Mouse (Mus musculus) thymus, adult 2 months (tissue): ENCODE results near the gene Fgfr2. TPM values are rescaled to one million over a fixed set of nuclear protein-coding genes. Genes with fewer than 3 reads are reported as not detected.

Experiments
- DNase-seq: peaks from one replicate; pipeline ENCODE4 v3.0.0; 2021
- H3K27ac ChIP-seq: fragments of 200-500 bp; 2 replicates; pipeline ENCODE4 v1.5.1; 2012; ENCODE audit warnings: low read length, control low read depth; ENCODE audit not compliant: control insufficient read depth, insufficient read depth
- H3K27me3 ChIP-seq: fragments of 200-500 bp; 2 replicates; pipeline ENCODE4 v1.6.1; 2012; ENCODE audit warnings: mild to moderate bottlenecking, low read length, moderate library complexity, mixed read lengths; ENCODE audit not compliant: control insufficient read depth, insufficient read depth
- H3K36me3 ChIP-seq: fragments of 200-500 bp; 2 replicates; pipeline ENCODE4 v1.6.1; 2012; ENCODE audit warnings: mild to moderate bottlenecking, low read length, moderate library complexity; ENCODE audit not compliant: control insufficient read depth, insufficient read depth
- H3K4me1 ChIP-seq: fragments of 200-500 bp; replicated peaks from 2 replicates; pipeline ENCODE4 v1.6.1; 2012; ENCODE audit warnings: low read length; ENCODE audit not compliant: control insufficient read depth, insufficient read depth
- H3K4me3 ChIP-seq: fragments of 200-500 bp; 2 replicates; pipeline ENCODE4 v1.5.1; 2012; ENCODE audit warnings: mild to moderate bottlenecking, low read length, control low read depth, moderate library complexity; ENCODE audit not compliant: control insufficient read depth, insufficient read depth
- CTCF ChIP-seq: fragments of 200-500 bp; IDR thresholded peaks from 2 replicates; pipeline ENCODE4 v1.5.1; 2012; ENCODE audit warnings: mild to moderate bottlenecking, control low read depth, low read length, moderate library complexity, borderline replicate concordance; ENCODE audit not compliant: control insufficient read depth, poor library complexity, insufficient read depth; ENCODE audit errors: extremely low read depth
- POLR2A ChIP-seq: fragments of 200-500 bp; IDR thresholded peaks from 2 replicates; pipeline ENCODE4 v1.6.1; 2012; ENCODE audit warnings: mild to moderate bottlenecking, low read length, control low read depth, moderate library complexity; ENCODE audit not compliant: control insufficient read depth, poor library complexity, insufficient read depth; ENCODE audit errors: extremely low read depth
- WGBS: fragments of 180-500 bp; shearing (Covaris S2); methylation state at CpG from one replicate; pipeline ENCODE4 v1.1.7; 2018; 5-methylcytosine and 5-hydroxymethylcytosine counted together
- polyA plus RNA-seq: library from polyadenylated mRNA; depleted of rRNA; stranded (reverse); fragments of >200 nt; gene quantifications from 2 replicates; pipeline ENCODE4 v1.2.3, GENCODE M21; 2012

The Fgfr2 gene
- polyA plus RNA-seq, 1 experiment, result 12.1 TPM

GRCm38 (mm10) chr7:132393014-132393406, 730.1 kb downstream of the Fgfr2 start:
- H3K27ac ChIP-seq, result no peak overlapping the region
- TF ChIP-seq CTCF (no peak), POLR2A (no peak)
- H3K36me3 ChIP-seq, result no peaks in the 10 kb centered on the region
- no peak overlapping the region for H3K4me3 ChIP-seq
- peaks cover 12% of the 10 kb centered on the region; the same call in 1 of the 2 replicates for H3K4me1 ChIP-seq
- no peak for DNase-seq
- no peaks in the 10 kb centered on the region for H3K27me3 ChIP-seq
- 89% methylated on average over 5 of the region's 5 CpGs for WGBS

- no peak for DNase-seq
- Histone ChIP-seq H3K36me3 (no peaks in the 10 kb centered on the region), H3K4me3 (no peak overlapping the region), H3K4me1 (peaks cover 12% of the 10 kb centered on the region; the same call in 1 of the 2 replicates), H3K27ac (no peak overlapping the region), H3K27me3 (no peaks in the 10 kb centered on the region)
- no peak for TF ChIP-seq POLR2A
- TF ChIP-seq CTCF, result no peak
- WGBS, result 68% methylated on average over 13 of the region's 13 CpGs
These were observed 730.7 kb downstream of the Fgfr2 start for GRCm38 (mm10) chr7:132392233-132393013.

GRCm38 (mm10) chr7:132389473-132389872, 733.7 kb downstream of the Fgfr2 start:
- H3K4me1 ChIP-seq, result peaks cover 12% of the 10 kb centered on the region; the same call in 1 of the 2 replicates
- no peak for TF ChIP-seq CTCF
- no peak for TF ChIP-seq POLR2A
- DNase-seq, result no peak
- H3K27ac ChIP-seq, result no peak overlapping the region
- no peaks in the 10 kb centered on the region for H3K36me3 ChIP-seq
- no peak overlapping the region for H3K4me3 ChIP-seq
- H3K27me3 ChIP-seq, result no peaks in the 10 kb centered on the region
- WGBS, result 43% methylated on average over 7 of the region's 7 CpGs

GRCm38 (mm10) chr7:132387507-132387906, 735.6 kb downstream of the Fgfr2 start:
- Histone ChIP-seq H3K4me3 (no peak overlapping the region), H3K27me3 (no peaks in the 10 kb centered on the region), H3K36me3 (no peaks in the 10 kb centered on the region), H3K27ac (no peak overlapping the region), H3K4me1 (peaks cover 12% of the 10 kb centered on the region; the same call in 1 of the 2 replicates)
- 31% methylated on average over 5 of the region's 5 CpGs for WGBS
- no peak for DNase-seq
- TF ChIP-seq POLR2A, result no peak
- no peak for TF ChIP-seq CTCF

DNA sequence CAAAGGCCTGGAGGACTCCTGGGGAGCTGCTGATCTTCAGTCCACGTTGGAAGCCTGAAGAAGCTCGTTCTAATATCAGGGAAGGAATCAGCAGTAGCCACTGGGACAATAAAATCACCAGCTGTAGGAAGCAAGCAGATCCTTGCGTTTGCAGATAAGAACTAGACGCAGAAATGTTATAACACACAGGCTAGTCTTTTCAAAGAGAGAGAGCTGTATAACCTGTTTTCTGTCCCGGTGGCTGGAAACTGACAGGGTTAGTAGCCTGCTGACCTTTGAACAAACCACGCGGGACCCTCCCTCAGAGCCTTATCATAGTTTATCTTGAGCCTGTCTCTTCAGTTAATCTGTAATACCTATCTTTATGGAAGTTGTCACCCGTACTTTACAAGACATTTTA, 736.8 kb downstream of the Fgfr2 start:
- peaks cover 12% of the 10 kb centered on the region; the same call in 1 of the 2 replicates for H3K4me1 ChIP-seq
- TF ChIP-seq CTCF (no peak), POLR2A (no peak)
- H3K27ac ChIP-seq, result no peak overlapping the region
- DNase-seq, result no peak
- H3K27me3 ChIP-seq, result no peaks in the 10 kb centered on the region
- no peak overlapping the region for H3K4me3 ChIP-seq
- WGBS, result 75% methylated on average over 8 of the region's 8 CpGs
- H3K36me3 ChIP-seq, result no peaks in the 10 kb centered on the region

DNA sequence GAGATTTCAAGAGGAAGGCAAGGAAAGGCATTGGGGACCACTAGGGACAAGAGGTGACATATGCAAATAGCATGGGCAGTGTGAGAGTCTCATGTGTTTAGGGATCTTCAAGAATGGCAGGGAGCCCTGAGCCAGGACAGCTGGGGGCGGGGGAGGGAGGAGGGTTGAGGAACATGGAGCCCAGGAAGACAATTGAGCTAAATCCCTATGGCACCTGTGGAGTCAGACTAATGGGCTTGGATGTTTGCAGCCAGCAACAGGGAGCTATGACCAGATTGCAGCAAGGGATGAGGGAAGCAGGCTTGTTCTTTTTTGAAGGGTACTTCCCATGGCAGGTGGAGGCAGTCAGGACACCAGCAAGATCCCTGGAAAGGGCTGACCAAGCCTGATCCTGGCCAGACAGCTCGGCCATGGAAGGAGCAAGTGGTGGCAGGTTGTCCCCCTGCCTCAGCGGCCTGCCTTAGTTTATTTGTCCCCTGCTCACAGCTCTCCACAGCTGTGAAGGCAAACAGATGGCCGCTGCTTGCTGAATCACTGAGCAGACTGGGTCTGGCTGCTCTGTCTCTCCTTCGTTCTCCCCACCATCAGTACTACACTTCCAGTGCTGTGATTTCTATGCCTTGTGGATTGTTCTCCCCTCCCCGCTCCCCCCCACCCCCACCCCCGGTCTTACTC, 737.6 kb downstream of the Fgfr2 start:
- no peak for TF ChIP-seq POLR2A
- no peak for TF ChIP-seq CTCF
- Histone ChIP-seq H3K36me3 (no peaks in the 10 kb centered on the region), H3K4me3 (no peak overlapping the region), H3K27ac (no peak overlapping the region), H3K4me1 (peaks cover 12% of the 10 kb centered on the region; the same call in 1 of the 2 replicates), H3K27me3 (no peaks in the 10 kb centered on the region)
- 81% methylated on average over 7 of the region's 7 CpGs for WGBS
- DNase-seq, result no peak
